Mouse (Mus musculus) lung, postnatal 14 days (tissue): ENCODE data around the gene 1700037H04Rik.
"Not testable (repeated sequence)": the region's sequence is repeated elsewhere in the genome, so short reads cannot be mapped to it uniquely, and the experiment has no call there.

Experiments
- DNase-seq: peaks from one replicate; pipeline ENCODE4 v3.0.0; 2021

1700037H04Rik gene

GRCm38 (mm10) chr2:131125964-131126815 is 33.7 kb downstream of the 1700037H04Rik start:
- DNase-seq, result no peak

GRCm38 (mm10) chr2:131125157-131125963 is 34.5 kb downstream of the 1700037H04Rik start:
- no peak for DNase-seq

- no peak for DNase-seq
These were observed 35.7 kb downstream of the 1700037H04Rik start for GRCm38 (mm10) chr2:131124166-131124565.

- no peak for DNase-seq
These were observed 40.8 kb downstream of the 1700037H04Rik start for GRCm38 (mm10) chr2:131118968-131119574.

- no peak for DNase-seq
These were observed 53.9 kb downstream of the 1700037H04Rik start for GRCm38 (mm10) chr2:131105989-131106388.

- not testable (repeated sequence) for DNase-seq
These were observed 54.8 kb downstream of the 1700037H04Rik start for GRCm38 (mm10) chr2:131105061-131105460.

- no peak for DNase-seq
These were observed 55.9 kb downstream of the 1700037H04Rik start for GRCm38 (mm10) chr2:131104021-131104420.

GRCm38 (mm10) chr2:131101530-131101929 is 58.4 kb downstream of the 1700037H04Rik start:
- no peak for DNase-seq

- DNase-seq, result no peak
These were observed 62.8 kb downstream of the 1700037H04Rik start for GRCm38 (mm10) chr2:131097087-131097486.
